ENCODE assay signal across 13 mouse cellular contexts in the genomic region with DNA sequence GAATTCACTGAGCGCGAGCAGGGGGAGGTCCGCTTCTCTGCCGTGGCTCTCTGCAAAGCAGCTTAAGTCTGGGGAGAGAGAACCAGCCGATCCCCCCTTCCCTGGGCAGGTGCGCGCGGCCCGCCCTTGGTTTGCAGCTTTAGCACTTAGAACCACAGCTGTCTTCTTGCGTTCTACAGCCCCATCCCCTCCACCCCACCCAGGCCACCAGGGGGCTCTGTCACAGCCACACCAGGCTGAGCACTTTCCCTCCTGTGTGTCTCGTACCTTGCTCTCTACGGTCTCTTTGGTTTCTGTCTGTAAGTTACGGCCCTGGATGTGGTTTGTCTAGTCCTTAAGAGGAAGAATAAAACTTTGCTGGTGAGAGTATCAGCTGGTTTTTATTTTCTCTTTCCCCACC. TPM values are rescaled to one million over a fixed set of nuclear protein-coding genes. Genes with fewer than 3 reads are reported as not detected.
DNase-seq lines count a peak whose midpoint lies in the region; ATAC-seq and TF ChIP-seq lines count a peak whose summit lies in the region.
"Had no signal": no experiment of that assay in that cellular context is flagged by ENCODE, and none has a peak within 500 bp of the region (broad histone marks: within the 10 kb centered on the region; RNA-seq: fewer than 3 reads in every experiment).

No protein-coding gene starts in this region.

- H3K36me3 ChIP-seq in intestine, postnatal 0 days (ENCODE audit: control insufficient read depth, insufficient read depth) = no peaks in the 10 kb centered on the region
- H3K36me3 ChIP-seq in intestine, embryonic 15.5 days = no peaks in the 10 kb centered on the region
- peaks cover 65% of the 10 kb centered on the region for H3K36me3 ChIP-seq in midbrain, postnatal 0 days (ENCODE audit: insufficient read depth, low read length)
- peaks cover 54% of the 10 kb centered on the region for H3K36me3 ChIP-seq in midbrain, embryonic 15.5 days (replicated peaks)
- H3K36me3 ChIP-seq: liver, embryonic 15.5 days had no signal

- no peaks in the 10 kb centered on the region for H3K9me3 ChIP-seq in intestine, postnatal 0 days (ENCODE audit: control insufficient read depth)
- no peaks in the 10 kb centered on the region for H3K9me3 ChIP-seq in intestine, embryonic 15.5 days
- no peaks in the 10 kb centered on the region for H3K9me3 ChIP-seq in midbrain, postnatal 0 days (ENCODE audit: low read length)
- H3K9me3 ChIP-seq in midbrain, embryonic 15.5 days = no peaks in the 10 kb centered on the region
- H3K9me3 ChIP-seq: liver, embryonic 15.5 days; neural tube, embryonic 13.5 days had no signal

- no peak for DNase-seq in midbrain, postnatal 0 days (ENCODE audit: low spot score)
- DNase-seq in thymus, adult 18-20 months = peak; percentile 5 to 11
- DNase-seq in testis, postnatal 10 days (ENCODE audit: low spot score) = no peak
- no peak for DNase-seq in adrenal gland, adult 2 months
- DNase-seq: adrenal gland, postnatal 14 days; kidney, adult 8-10 months had no signal

- no peaks in the 10 kb centered on the region for H3K27me3 ChIP-seq in intestine, postnatal 0 days (replicated peaks; ENCODE audit: control insufficient read depth, insufficient read depth, low read length)
- no peaks in the 10 kb centered on the region for H3K27me3 ChIP-seq in intestine, embryonic 15.5 days (replicated peaks)
- H3K27me3 ChIP-seq in midbrain, postnatal 0 days (ENCODE audit: insufficient read depth, low read length) = no peaks in the 10 kb centered on the region
- no peaks in the 10 kb centered on the region for H3K27me3 ChIP-seq in midbrain, embryonic 15.5 days (replicated peaks)
- H3K27me3 ChIP-seq: liver, embryonic 15.5 days; neural tube, embryonic 13.5 days had no signal

- no peak overlapping the region for H3K9ac ChIP-seq in intestine, postnatal 0 days (ENCODE audit: low read depth, low read length)
- H3K9ac ChIP-seq in intestine, embryonic 15.5 days = no peak overlapping the region
- no peak overlapping the region for H3K9ac ChIP-seq in midbrain, postnatal 0 days (replicated peaks; ENCODE audit: low read length, poor library complexity, severe bottlenecking)
- no peak overlapping the region for H3K9ac ChIP-seq in midbrain, embryonic 15.5 days
- H3K9ac ChIP-seq: hindbrain, embryonic 14.5 days; liver, embryonic 15.5 days; neural tube, embryonic 13.5 days had no signal

- H3K27ac ChIP-seq in intestine, postnatal 0 days (ENCODE audit: low read depth, low read length) = no peak overlapping the region
- H3K27ac ChIP-seq in intestine, embryonic 15.5 days = no peak overlapping the region
- no peak overlapping the region for H3K27ac ChIP-seq in midbrain, postnatal 0 days (ENCODE audit: low read depth, low read length)
- H3K27ac ChIP-seq in midbrain, embryonic 15.5 days = no peak overlapping the region
- H3K27ac ChIP-seq: hindbrain, embryonic 14.5 days; liver, embryonic 15.5 days; neural tube, embryonic 13.5 days had no signal

- no peak overlapping the region for H3K4me2 ChIP-seq in intestine, postnatal 0 days (replicated peaks; ENCODE audit: low read depth)
- H3K4me2 ChIP-seq in intestine, embryonic 15.5 days (replicated peaks) = no peak overlapping the region
- no peak overlapping the region for H3K4me2 ChIP-seq in midbrain, postnatal 0 days (ENCODE audit: low read depth, low read length, poor library complexity, severe bottlenecking)
- no peak overlapping the region for H3K4me2 ChIP-seq in midbrain, embryonic 15.5 days
- H3K4me2 ChIP-seq: hindbrain, embryonic 14.5 days; liver, embryonic 15.5 days; neural tube, embryonic 13.5 days had no signal

- H3K4me3 ChIP-seq in intestine, postnatal 0 days (ENCODE audit: low read depth, low read length) = no peak overlapping the region
- H3K4me3 ChIP-seq in intestine, embryonic 15.5 days (replicated peaks) = no peak overlapping the region
- H3K4me3 ChIP-seq in midbrain, postnatal 0 days (ENCODE audit: low read depth, low read length) = no peak overlapping the region
- H3K4me3 ChIP-seq in midbrain, embryonic 15.5 days = no peak overlapping the region
- H3K4me3 ChIP-seq: erythroblast, embryonic 14.5 days; liver, embryonic 15.5 days; neural tube, embryonic 13.5 days had no signal

- WGBS in intestine, postnatal 0 days = 89% methylated on average over 13 of the region's 13 CpGs
- 89% methylated on average over 13 of the region's 13 CpGs for WGBS in intestine, embryonic 15.5 days
- 86% methylated on average over 13 of the region's 13 CpGs for WGBS in midbrain, postnatal 0 days
- WGBS in midbrain, embryonic 15.5 days = 85% methylated on average over 13 of the region's 13 CpGs

- no peak for ATAC-seq in intestine, postnatal 0 days
- no peak for ATAC-seq in intestine, embryonic 15.5 days
- no peak for ATAC-seq in midbrain, postnatal 0 days (ENCODE audit: low FRiP score)
- no peak for ATAC-seq in midbrain, embryonic 15.5 days (replicated peaks)

- no peaks in the 10 kb centered on the region for H3K4me1 ChIP-seq in intestine, postnatal 0 days (replicated peaks; ENCODE audit: control insufficient read depth, insufficient read depth, low read length)
- no peaks in the 10 kb centered on the region for H3K4me1 ChIP-seq in intestine, embryonic 15.5 days (replicated peaks)
- H3K4me1 ChIP-seq in midbrain, postnatal 0 days (ENCODE audit: insufficient read depth, low read length) = no peaks in the 10 kb centered on the region
- H3K4me1 ChIP-seq in midbrain, embryonic 15.5 days = peaks cover 6% of the 10 kb centered on the region; the same call in 1 of the 2 replicates
- H3K4me1 ChIP-seq: liver, embryonic 15.5 days had no signal

- peak; percentile 40 for TF ChIP-seq CTCF in intestine, postnatal 0 days (IDR thresholded peaks at IDR 0.05; ENCODE audit: low read depth)
- TF ChIP-seq CTCF in midbrain, postnatal 0 days (IDR thresholded peaks at IDR 0.05) = peak; percentile 35

RNA-seq across cellular contexts. Expression of gene Uchl1, which starts 11.0 kb away (rescaled TPM):
- 70.3 and 73.4 TPM in 2 replicates for polyA plus RNA-seq in intestine, postnatal 0 days (2015; fragmentation: Nextera tagmentation; extraction: Ambion mirVana)
- 89.5 and 95.7 TPM in 2 replicates for polyA plus RNA-seq in intestine, embryonic 15.5 days (2015; fragmentation: Nextera tagmentation; extraction: Ambion mirVana)
- total RNA-seq in midbrain, postnatal 0 days (2014; rRNA removed) = 1,819 and 2,069 TPM in 2 replicates
- polyA plus RNA-seq in midbrain, postnatal 0 days (2015; fragmentation: Nextera tagmentation; extraction: Ambion mirVana) = 2,098 and 2,247 TPM in 2 replicates
- polyA plus RNA-seq in midbrain, embryonic 15.5 days (2015; fragmentation: Nextera tagmentation; extraction: Ambion mirVana) = 1,755 and 1,834 TPM in 2 replicates
- 100 to 1,000 TPM in 1 of 2 experiments, 10 to 100 TPM in 1; 40.7 to 129 TPM for total RNA-seq in adrenal gland, adult 2 months (2021)
- polyA plus RNA-seq in adrenal gland, adult 2 months (2012; rRNA removed) = 85.0 and 128 TPM in 2 replicates
- polyA plus RNA-seq: erythroblast, embryonic 14.5 days had no signal

RNA-seq across cellular contexts. Expression of gene Limch1, which starts 58.8 kb away (rescaled TPM):
- polyA plus RNA-seq in intestine, postnatal 0 days (2015; fragmentation: Nextera tagmentation; extraction: Ambion mirVana) = 6.7 and 7.7 TPM in 2 replicates
- 11.3 and 11.7 TPM in 2 replicates for polyA plus RNA-seq in intestine, embryonic 15.5 days (2015; fragmentation: Nextera tagmentation; extraction: Ambion mirVana)
- 97.8 and 119 TPM in 2 replicates for total RNA-seq in midbrain, postnatal 0 days (2014; rRNA removed)
- 46.6 and 46.7 TPM in 2 replicates for polyA plus RNA-seq in midbrain, postnatal 0 days (2015; fragmentation: Nextera tagmentation; extraction: Ambion mirVana)
- 47.6 and 51.1 TPM in 2 replicates for polyA plus RNA-seq in midbrain, embryonic 15.5 days (2015; fragmentation: Nextera tagmentation; extraction: Ambion mirVana)
- total RNA-seq in adrenal gland, adult 2 months (2021) = 10 to 100 TPM; 69.3 to 93.7 TPM
- polyA plus RNA-seq in adrenal gland, adult 2 months (2012; rRNA removed) = 9.8 and 10.1 TPM in 2 replicates
- polyA plus RNA-seq: erythroblast, embryonic 14.5 days had no signal

Comparison
In these comparisons a context has a peak if more than half of its experiments do, and no peak if none do; other contexts are left out.
1. DNase-seq: peak in thymus, adult 18-20 months (2 of 2); none in midbrain, postnatal 0 days (single experiment), testis, postnatal 10 days (single experiment) and adrenal gland, adult 2 months (single experiment).
2. RNA of gene Uchl1, which starts 11.0 kb away (polyA plus RNA-seq): 2,098 to 2,247 TPM in midbrain, postnatal 0 days and 1,755 to 1,834 TPM in midbrain, embryonic 15.5 days; 89.5 to 95.7 TPM in intestine, embryonic 15.5 days, 85.0 to 128 TPM in adrenal gland, adult 2 months and 70.3 to 73.4 TPM in intestine, postnatal 0 days; every median in the first group is over 10 times any median in the second.